Mouse (Mus musculus): Measurements from ENCODE around the gene Evl. TPM values are rescaled to one million over a fixed set of nuclear protein-coding genes. Genes with fewer than 3 reads are reported as not detected.
A peak's percentile ranks its signal among the peaks of the same experiment; 100 is the strongest.
"Not testable (repeated sequence)": the region's sequence is repeated elsewhere in the genome, so short reads cannot be mapped to it uniquely, and the experiment has no call there.

Evl gene
- polyA plus RNA-seq, 1 experiment = 33.3 TPM

DNA sequence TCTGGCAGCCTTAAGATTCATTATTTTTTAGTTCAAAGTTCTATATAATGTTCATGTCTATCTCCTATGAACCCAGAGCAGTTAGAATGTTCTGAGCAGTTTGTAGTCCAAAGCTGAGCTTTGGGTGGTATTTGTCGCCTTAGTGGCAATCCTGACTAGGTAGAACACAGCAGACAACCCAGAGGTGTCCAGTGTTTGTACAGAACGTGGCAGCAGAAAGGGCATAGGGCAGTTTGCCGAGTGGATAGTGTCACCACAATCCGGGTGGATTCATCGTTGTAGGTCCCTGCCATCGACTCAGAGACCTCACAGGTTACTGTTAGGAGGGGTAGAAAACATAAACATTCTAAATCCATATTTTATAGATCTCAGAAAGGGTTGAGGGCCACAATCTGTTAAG is 151.0 kb downstream of the Evl start:
- no peak overlapping the region for H3K4me3 ChIP-seq (ENCODE audit: insufficient read depth, low read depth, low read length)
- TF ChIP-seq POLR2A (IDR thresholded peaks at IDR 0.05; ENCODE audit: low read depth, low read length) (no peak), CTCF (conservative IDR thresholded peaks at IDR 0.05; ENCODE audit: insufficient read depth, insufficient read length, low read depth, low read length) (no peak)
- H3K36me3 ChIP-seq (ENCODE audit: control insufficient read depth, insufficient read depth, low read length) = no peaks in the 10 kb centered on the region
- H3K4me1 ChIP-seq (ENCODE audit: control insufficient read depth, insufficient read depth, low read length) = peaks cover 16% of the 10 kb centered on the region; the same call in 1 of the 2 replicates
- WGBS = 88% methylated on average over 6 of the region's 6 CpGs
- H3K27ac ChIP-seq (ENCODE audit: insufficient read depth, low read depth, low read length) = no peak overlapping the region
- DNase-seq = no peak
- no peaks in the 10 kb centered on the region for H3K27me3 ChIP-seq (replicated peaks; ENCODE audit: control insufficient read depth, insufficient read depth, low read length)

DNA sequence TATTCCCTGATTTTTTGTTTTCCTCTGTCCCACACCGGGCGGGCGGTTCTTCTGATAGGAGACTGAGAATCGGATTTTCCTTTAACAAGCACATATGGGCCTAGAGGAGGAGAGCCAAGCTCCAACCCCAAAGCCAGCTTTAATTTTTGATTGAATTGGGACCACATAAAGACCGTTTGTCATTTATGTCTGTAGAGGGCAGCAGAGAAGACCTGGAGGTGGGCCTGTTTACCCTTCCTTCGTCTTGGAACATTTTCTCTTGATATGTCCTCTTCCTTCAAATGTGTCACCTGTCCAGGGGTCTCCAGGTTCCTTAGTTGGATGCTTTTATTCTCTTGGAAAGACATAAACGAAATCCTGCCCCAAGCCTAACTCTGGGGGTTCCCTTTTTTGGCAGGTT is 151.6 kb downstream of the Evl start:
- TF ChIP-seq POLR2A (IDR thresholded peaks at IDR 0.05; ENCODE audit: low read depth, low read length) (no peak), CTCF (conservative IDR thresholded peaks at IDR 0.05; ENCODE audit: insufficient read depth, insufficient read length, low read depth, low read length) (peak; percentile 28; the same call in 1 of the 2 replicates)
- Histone ChIP-seq H3K27ac (ENCODE audit: insufficient read depth, low read depth, low read length) (no peak overlapping the region), H3K27me3 (replicated peaks; ENCODE audit: control insufficient read depth, insufficient read depth, low read length) (no peaks in the 10 kb centered on the region), H3K4me3 (ENCODE audit: insufficient read depth, low read depth, low read length) (no peak overlapping the region), H3K36me3 (ENCODE audit: control insufficient read depth, insufficient read depth, low read length) (no peaks in the 10 kb centered on the region), H3K4me1 (ENCODE audit: control insufficient read depth, insufficient read depth, low read length) (peaks cover 18% of the 10 kb centered on the region; the same call in 1 of the 2 replicates)
- 54% methylated on average over 7 of the region's 7 CpGs for WGBS
- DNase-seq = no peak

DNA sequence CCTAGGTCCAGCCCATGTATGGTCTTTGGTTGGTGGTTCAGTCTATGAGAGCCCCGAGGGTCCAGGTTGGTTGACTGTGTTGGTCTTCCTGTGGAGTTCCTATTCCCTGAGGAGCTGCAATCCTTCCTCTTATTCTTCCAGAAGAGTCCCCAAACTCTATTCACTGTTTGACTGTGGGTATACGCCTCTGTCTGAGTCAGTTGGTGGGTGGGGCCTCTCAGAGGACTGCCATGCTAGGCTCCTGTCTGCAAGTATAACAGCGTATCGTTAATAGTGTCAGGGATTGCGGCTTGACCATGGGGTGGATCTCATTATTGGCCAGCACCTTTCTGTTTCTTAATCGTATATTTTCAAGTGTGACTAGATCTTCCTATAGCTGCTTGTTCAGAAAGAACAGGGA is 154.9 kb downstream of the Evl start:
- TF ChIP-seq POLR2A (IDR thresholded peaks at IDR 0.05; ENCODE audit: low read depth, low read length) = no peak
- TF ChIP-seq CTCF (conservative IDR thresholded peaks at IDR 0.05; ENCODE audit: insufficient read depth, insufficient read length, low read depth, low read length) = no peak
- Histone ChIP-seq H3K36me3 (ENCODE audit: control insufficient read depth, insufficient read depth, low read length) (no peaks in the 10 kb centered on the region), H3K4me1 (ENCODE audit: control insufficient read depth, insufficient read depth, low read length) (peaks cover 22% of the 10 kb centered on the region; the same call in 1 of the 2 replicates), H3K27ac (ENCODE audit: insufficient read depth, low read depth, low read length) (peak overlapping the region; percentile 83), H3K27me3 (replicated peaks; ENCODE audit: control insufficient read depth, insufficient read depth, low read length) (no peaks in the 10 kb centered on the region), H3K4me3 (ENCODE audit: insufficient read depth, low read depth, low read length) (no peak overlapping the region)
- no peak for DNase-seq
- WGBS = 80% methylated on average over 6 of the region's 6 CpGs

DNA sequence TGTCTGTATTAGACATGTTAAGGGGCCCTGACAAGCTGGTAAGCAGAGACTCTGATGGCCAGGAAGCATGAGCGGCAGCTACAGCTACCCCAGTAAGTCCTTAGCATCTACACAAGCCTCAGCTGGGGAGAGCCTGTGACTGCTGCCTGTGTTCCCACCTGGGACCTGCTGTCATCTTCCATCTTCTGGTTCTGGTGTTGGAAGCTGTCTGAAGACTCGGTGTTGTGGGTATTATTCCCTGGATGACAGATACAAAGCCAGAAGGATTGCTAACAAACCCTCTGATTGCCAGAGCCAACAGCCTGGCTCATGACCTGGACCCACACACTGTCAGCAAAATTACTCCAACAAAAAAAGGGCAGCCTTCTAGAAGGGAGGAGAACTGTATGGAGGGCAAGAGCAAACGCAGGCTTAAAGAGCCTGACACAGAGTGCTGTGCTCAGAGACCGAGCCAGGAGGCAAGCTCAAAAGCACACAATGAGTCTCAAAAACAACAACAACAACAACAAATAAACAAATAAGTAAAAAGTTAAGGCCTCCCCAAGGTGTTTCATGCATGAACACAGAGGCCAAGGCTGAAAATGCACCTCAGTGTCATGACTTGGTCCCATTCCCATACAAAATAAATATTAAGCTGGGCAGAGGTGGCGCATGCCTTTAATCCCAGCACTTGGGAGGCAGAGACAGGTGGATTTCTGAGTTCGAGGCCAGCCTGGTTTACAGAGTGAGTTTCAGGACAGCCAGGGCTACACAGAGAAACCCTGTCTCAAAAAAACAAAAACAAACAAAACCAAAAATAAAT is 155.6 kb downstream of the Evl start:
- peak; percentile 78 for DNase-seq

DNA sequence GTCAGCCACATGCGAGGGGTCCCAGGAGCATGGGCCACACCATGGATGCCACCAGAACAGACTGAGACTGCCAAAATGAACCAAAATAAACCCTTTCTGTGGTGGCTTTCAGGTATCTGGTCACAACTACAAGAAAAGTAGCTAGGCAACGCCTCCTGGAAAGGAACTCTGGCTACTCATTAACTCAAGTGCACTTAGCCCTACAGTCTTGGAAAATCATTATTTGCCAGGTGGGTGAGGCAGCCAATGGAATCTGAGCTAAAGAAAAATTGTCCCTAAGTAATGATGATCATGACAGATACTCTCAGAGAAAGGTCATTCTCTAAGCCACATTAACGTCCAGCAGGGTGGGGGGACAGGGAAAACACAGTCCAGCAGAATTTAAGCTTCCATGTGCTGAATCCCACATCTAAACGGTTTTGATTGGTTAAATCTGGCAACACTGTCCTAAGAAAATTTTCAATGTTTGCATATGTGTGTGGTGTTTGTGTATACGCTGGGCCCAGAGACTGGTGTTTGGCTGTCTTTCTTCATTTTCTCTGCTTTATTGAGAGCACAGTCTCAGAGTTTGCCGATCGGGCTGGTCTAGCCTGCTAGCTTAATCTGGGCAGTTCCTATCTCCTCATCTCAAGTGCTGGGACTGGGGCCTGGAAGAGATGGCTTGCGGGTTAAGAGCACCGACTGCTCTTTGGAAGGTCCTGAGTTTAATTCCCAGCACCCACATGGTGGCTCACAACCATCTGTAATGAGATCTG is 156.5 kb downstream of the Evl start:
- DNase-seq = peak; percentile 95
- no peaks in the 10 kb centered on the region for H3K36me3 ChIP-seq (ENCODE audit: control insufficient read depth, insufficient read depth, low read length)
- H3K4me3 ChIP-seq (ENCODE audit: insufficient read depth, low read depth, low read length) = peak overlapping the region; percentile 44
- peak overlapping the region; percentile 99 for H3K27ac ChIP-seq (ENCODE audit: insufficient read depth, low read depth, low read length)
- 46% methylated on average over 9 of the region's 9 CpGs for WGBS
- peaks cover 22% of the 10 kb centered on the region; the same call in 1 of the 2 replicates for H3K4me1 ChIP-seq (ENCODE audit: control insufficient read depth, insufficient read depth, low read length)
- no peak for TF ChIP-seq CTCF (conservative IDR thresholded peaks at IDR 0.05; ENCODE audit: insufficient read depth, insufficient read length, low read depth, low read length)
- no peak for TF ChIP-seq POLR2A (IDR thresholded peaks at IDR 0.05; ENCODE audit: low read depth, low read length)
- H3K27me3 ChIP-seq (replicated peaks; ENCODE audit: control insufficient read depth, insufficient read depth, low read length) = no peaks in the 10 kb centered on the region

More for the DNA sequence above, 155.6 kb downstream of the Evl start:
- TF ChIP-seq POLR2A (IDR thresholded peaks at IDR 0.05; ENCODE audit: low read depth, low read length) = no peak
- TF ChIP-seq CTCF (conservative IDR thresholded peaks at IDR 0.05; ENCODE audit: insufficient read depth, insufficient read length, low read depth, low read length) = no peak
- 61% methylated on average over 6 of the region's 6 CpGs for WGBS
- peak overlapping the region; percentile 98 for H3K27ac ChIP-seq (ENCODE audit: insufficient read depth, low read depth, low read length)
- no peak overlapping the region for H3K4me3 ChIP-seq (ENCODE audit: insufficient read depth, low read depth, low read length)
- no peaks in the 10 kb centered on the region for H3K27me3 ChIP-seq (replicated peaks; ENCODE audit: control insufficient read depth, insufficient read depth, low read length)
- no peaks in the 10 kb centered on the region for H3K36me3 ChIP-seq (ENCODE audit: control insufficient read depth, insufficient read depth, low read length)
- H3K4me1 ChIP-seq (ENCODE audit: control insufficient read depth, insufficient read depth, low read length) = peaks cover 22% of the 10 kb centered on the region; the same call in 1 of the 2 replicates

DNA sequence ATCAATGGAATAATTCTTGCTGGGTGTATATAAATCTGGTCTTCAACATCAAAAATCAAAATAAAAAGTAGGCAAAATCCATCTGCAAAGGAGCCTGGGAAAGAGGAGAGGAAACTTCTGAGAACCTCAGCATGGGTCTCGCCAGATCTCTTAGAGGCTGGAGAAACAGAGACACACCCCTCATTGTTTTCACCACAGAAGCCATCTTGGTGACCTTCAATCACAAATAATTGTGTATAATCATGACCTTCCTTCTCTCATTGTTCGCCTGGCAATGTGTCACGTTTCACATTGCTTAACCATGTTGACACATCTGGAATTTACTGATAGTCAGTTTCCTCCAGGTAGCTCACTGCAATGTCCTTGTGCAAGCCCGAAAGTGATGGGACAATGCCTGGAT is 158.0 kb downstream of the Evl start:
- TF ChIP-seq CTCF (conservative IDR thresholded peaks at IDR 0.05; ENCODE audit: insufficient read depth, insufficient read length, low read depth, low read length) (no peak), POLR2A (IDR thresholded peaks at IDR 0.05; ENCODE audit: low read depth, low read length) (no peak)
- 78% methylated on average over 4 of the region's 4 CpGs for WGBS
- Histone ChIP-seq H3K27me3 (replicated peaks; ENCODE audit: control insufficient read depth, insufficient read depth, low read length) (no peaks in the 10 kb centered on the region), H3K27ac (ENCODE audit: insufficient read depth, low read depth, low read length) (no peak overlapping the region), H3K36me3 (ENCODE audit: control insufficient read depth, insufficient read depth, low read length) (no peaks in the 10 kb centered on the region), H3K4me1 (ENCODE audit: control insufficient read depth, insufficient read depth, low read length) (peaks cover 22% of the 10 kb centered on the region; the same call in 1 of the 2 replicates), H3K4me3 (ENCODE audit: insufficient read depth, low read depth, low read length) (no peak overlapping the region)
- no peak for DNase-seq

DNA sequence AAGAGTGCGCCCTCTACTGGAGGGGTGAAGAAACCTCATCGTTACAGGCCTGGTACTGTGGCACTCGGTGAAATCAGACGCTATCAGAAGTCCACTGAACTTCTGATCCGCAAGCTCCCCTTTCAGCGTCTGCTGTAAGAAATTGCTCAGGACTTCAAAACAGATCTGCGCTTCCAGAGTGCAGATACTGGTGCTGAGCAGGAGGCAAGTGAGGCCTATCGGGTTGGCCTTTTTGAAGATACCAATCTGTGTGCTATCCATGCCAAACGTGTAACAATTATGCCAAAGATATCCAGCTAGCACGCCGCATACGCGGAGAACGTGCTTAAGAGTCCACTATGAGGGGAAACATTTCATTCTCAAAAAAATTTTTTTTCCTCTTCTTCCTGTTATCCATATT is 159.5 kb downstream of the Evl start:
- not testable (repeated sequence) for H3K27ac ChIP-seq (ENCODE audit: insufficient read depth, low read depth, low read length); H3K36me3 ChIP-seq (ENCODE audit: control insufficient read depth, insufficient read depth, low read length); H3K27me3 ChIP-seq (replicated peaks; ENCODE audit: control insufficient read depth, insufficient read depth, low read length); H3K4me3 ChIP-seq (ENCODE audit: insufficient read depth, low read depth, low read length); DNase-seq
- peaks cover 22% of the 10 kb centered on the region; the same call in 1 of the 2 replicates for H3K4me1 ChIP-seq (ENCODE audit: control insufficient read depth, insufficient read depth, low read length)
- 0 out of 2 replicates have a peak, but pooled peaks have one; percentile 12 for TF ChIP-seq CTCF (conservative IDR thresholded peaks at IDR 0.05; ENCODE audit: insufficient read depth, insufficient read length, low read depth, low read length)
- 93% methylated on average over 14 of the region's 14 CpGs for WGBS

Measured in kidney, adult 2 months (tissue).